Mouse (Mus musculus) testis, adult 2 months (tissue): ENCODE measurements at regions not wholly inside any gene's neighbourhood (a gene's known extent, or its start where the extent isn't known, plus 50 kb on each side); places are given as distances from the start of the nearest gene placed in this dataset.
"Not testable (repeated sequence)": the region's sequence is repeated elsewhere in the genome, so short reads cannot be mapped to it uniquely, and the experiment has no call there.

ENCODE experiments used
- H3K27ac ChIP-seq: fragments of 200-500 bp; 2 replicates; pipeline ENCODE4 v1.5.1; 2012; ENCODE audit warnings: low read depth, low read length; ENCODE audit not compliant: control insufficient read depth, insufficient read depth
- H3K27me3 ChIP-seq: fragments of 200-500 bp; 2 replicates; pipeline ENCODE4 v1.6.1; 2012; ENCODE audit warnings: mild to moderate bottlenecking, low read length, moderate library complexity; ENCODE audit not compliant: control insufficient read depth, insufficient read depth
- H3K36me3 ChIP-seq: fragments of 200-500 bp; 2 replicates; pipeline ENCODE4 v1.6.1; 2012; ENCODE audit warnings: mild to moderate bottlenecking, low read length; ENCODE audit not compliant: control insufficient read depth, insufficient read depth
- H3K4me1 ChIP-seq: fragments of 200-500 bp; 2 replicates; pipeline ENCODE4 v1.6.1; 2012; ENCODE audit warnings: low read length; ENCODE audit not compliant: control insufficient read depth, insufficient read depth
- H3K4me3 ChIP-seq: fragments of 200-500 bp; 2 replicates; pipeline ENCODE4 v1.5.1; 2012; ENCODE audit warnings: low read depth, mild to moderate bottlenecking, low read length, moderate library complexity, mixed read lengths; ENCODE audit not compliant: control insufficient read depth
- CTCF ChIP-seq: fragments of 200-500 bp; IDR thresholded peaks from 2 replicates; pipeline ENCODE4 v1.5.1; 2012; ENCODE audit warnings: low read depth, mild to moderate bottlenecking, inconsistent platforms, low read length, moderate library complexity; ENCODE audit not compliant: control insufficient read depth, insufficient read depth, insufficient replicate concordance
- POLR2A ChIP-seq: fragments of 200-500 bp; IDR thresholded peaks from 2 replicates; pipeline ENCODE4 v1.6.1; 2012; ENCODE audit warnings: low read depth, mild to moderate bottlenecking, inconsistent platforms, low read length, moderate library complexity; ENCODE audit not compliant: control insufficient read depth

- H3K4me3 ChIP-seq = no peak overlapping the region
- H3K27ac ChIP-seq = no peak overlapping the region
- H3K27me3 ChIP-seq = no peaks in the 10 kb centered on the region
- TF ChIP-seq POLR2A = no peak
- no peak for TF ChIP-seq CTCF
- H3K4me1 ChIP-seq = no peaks in the 10 kb centered on the region
- no peaks in the 10 kb centered on the region for H3K36me3 ChIP-seq
Measured at GRCm38 (mm10) chr2:10658317-10658716, 288.0 kb downstream of the Sfmbt2 start.

GRCm38 (mm10) chr2:10667915-10668314 lies 297.6 kb downstream of the Sfmbt2 start:
- not testable (repeated sequence) for H3K4me3 ChIP-seq, H3K4me1 ChIP-seq

GRCm38 (mm10) chr2:10670423-10671298 lies 300.4 kb downstream of the Sfmbt2 start:
- Histone ChIP-seq H3K27me3 (no peaks in the 10 kb centered on the region), H3K4me1 (no peaks in the 10 kb centered on the region), H3K4me3 (no peak overlapping the region), H3K36me3 (no peaks in the 10 kb centered on the region), H3K27ac (no peak overlapping the region)
- TF ChIP-seq POLR2A (no peak), CTCF (no peak)

More at GRCm38 (mm10) chr2:10667915-10668314, 297.6 kb downstream of the Sfmbt2 start:
- H3K27ac ChIP-seq, H3K36me3 ChIP-seq, H3K27me3 ChIP-seq: not testable (repeated sequence)

GRCm38 (mm10) chr2:10671299-10671632 lies 301.0 kb downstream of the Sfmbt2 start:
- Histone ChIP-seq H3K27ac (no peak overlapping the region), H3K27me3 (no peaks in the 10 kb centered on the region), H3K36me3 (no peaks in the 10 kb centered on the region), H3K4me3 (no peak overlapping the region), H3K4me1 (no peaks in the 10 kb centered on the region)
- TF ChIP-seq CTCF (no peak), POLR2A (no peak)

GRCm38 (mm10) chr2:10672196-10672595 lies 301.9 kb downstream of the Sfmbt2 start:
- Histone ChIP-seq H3K27me3 (no peaks in the 10 kb centered on the region), H3K4me1 (no peaks in the 10 kb centered on the region), H3K36me3 (no peaks in the 10 kb centered on the region), H3K4me3 (no peak overlapping the region), H3K27ac (no peak overlapping the region)
- TF ChIP-seq POLR2A = no peak
- no peak for TF ChIP-seq CTCF

GRCm38 (mm10) chr2:10674738-10675349 lies 304.5 kb downstream of the Sfmbt2 start:
- TF ChIP-seq POLR2A = no peak
- TF ChIP-seq CTCF = no peak
- H3K27me3 ChIP-seq = no peaks in the 10 kb centered on the region
- no peak overlapping the region for H3K4me3 ChIP-seq
- no peaks in the 10 kb centered on the region for H3K36me3 ChIP-seq
- H3K27ac ChIP-seq = no peak overlapping the region
- H3K4me1 ChIP-seq = no peaks in the 10 kb centered on the region

GRCm38 (mm10) chr2:10701459-10701858 lies 331.1 kb downstream of the Sfmbt2 start:
- Histone ChIP-seq H3K27me3 (no peaks in the 10 kb centered on the region), H3K4me3 (no peak overlapping the region), H3K36me3 (no peaks in the 10 kb centered on the region), H3K27ac (no peak overlapping the region), H3K4me1 (no peaks in the 10 kb centered on the region)
- no peak for TF ChIP-seq POLR2A
- TF ChIP-seq CTCF = peak; percentile 63; the same call in 1 of the 2 replicates
